Mouse (Mus musculus) adrenal gland, postnatal 25 days (tissue): ENCODE measurements at regions not wholly inside any gene's neighbourhood (a gene's known extent, or its start where the extent isn't known, plus 50 kb on each side); places are given as distances from the start of the nearest gene placed in this dataset.

Experiments used
- DNase-seq: peaks from one replicate; pipeline ENCODE4 v3.0.0; 2021; ENCODE audit warnings: mixed read lengths

DNA sequence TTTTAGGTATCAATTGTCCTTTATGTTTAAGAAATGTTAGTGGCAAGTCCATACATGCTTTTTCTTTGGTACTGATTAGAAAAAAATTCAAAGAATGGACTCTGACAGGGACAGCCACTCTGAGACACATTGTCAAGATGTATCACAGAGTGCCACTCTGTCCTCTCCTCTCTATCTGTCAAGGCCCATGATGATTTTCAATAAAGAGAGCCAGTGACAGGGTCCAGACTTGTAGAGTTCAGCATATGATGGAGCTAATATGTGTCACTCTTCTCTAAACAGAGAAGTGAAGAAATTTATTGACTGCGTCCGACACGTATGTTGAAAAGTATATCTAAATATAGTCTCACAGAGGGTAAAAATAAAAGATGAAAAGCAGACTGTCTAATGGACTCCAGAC, 672.2 kb upstream of the 4930452B06Rik start:
- no peak for DNase-seq

DNA sequence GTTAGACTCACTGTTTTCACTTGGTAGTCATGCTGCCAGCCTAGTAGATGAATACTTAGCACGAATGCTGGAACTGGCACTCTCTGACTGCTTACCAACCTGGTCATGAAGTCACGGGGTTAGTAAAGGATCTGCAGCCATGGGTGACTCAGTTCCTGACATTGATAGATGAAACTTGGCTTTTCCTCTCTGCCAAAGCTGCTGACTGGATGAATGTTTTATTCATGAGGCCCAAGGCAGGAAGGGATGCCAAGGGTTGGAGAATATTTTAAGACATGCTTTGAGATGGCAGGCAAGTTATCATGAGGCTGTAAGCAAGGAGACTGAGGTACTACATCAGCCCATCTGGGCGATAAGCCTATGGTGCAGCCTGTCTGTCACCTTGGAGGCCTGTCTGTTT, 671.1 kb upstream of the 4930452B06Rik start:
- DNase-seq = peak; percentile 1

DNA sequence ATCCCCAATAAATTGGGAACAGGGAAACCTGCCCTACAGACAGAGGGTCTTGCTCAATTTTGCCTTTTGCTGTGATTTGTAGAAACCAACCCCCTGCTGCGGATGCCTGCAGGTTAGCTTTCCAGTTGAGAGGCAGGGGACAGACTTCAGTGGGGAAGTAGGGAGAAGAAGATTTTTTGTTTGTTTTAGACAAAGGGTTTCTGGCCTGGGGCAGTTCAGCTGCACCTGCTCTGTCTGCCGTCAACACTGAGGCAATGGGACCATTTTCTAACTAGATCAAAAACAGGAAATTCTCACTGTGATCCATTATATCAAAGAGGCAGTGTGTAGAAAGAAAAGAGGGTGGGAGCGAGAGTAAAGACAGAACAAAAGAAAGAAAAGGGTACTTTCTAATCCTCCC, 665.6 kb upstream of the 4930452B06Rik start:
- no peak for DNase-seq

DNA sequence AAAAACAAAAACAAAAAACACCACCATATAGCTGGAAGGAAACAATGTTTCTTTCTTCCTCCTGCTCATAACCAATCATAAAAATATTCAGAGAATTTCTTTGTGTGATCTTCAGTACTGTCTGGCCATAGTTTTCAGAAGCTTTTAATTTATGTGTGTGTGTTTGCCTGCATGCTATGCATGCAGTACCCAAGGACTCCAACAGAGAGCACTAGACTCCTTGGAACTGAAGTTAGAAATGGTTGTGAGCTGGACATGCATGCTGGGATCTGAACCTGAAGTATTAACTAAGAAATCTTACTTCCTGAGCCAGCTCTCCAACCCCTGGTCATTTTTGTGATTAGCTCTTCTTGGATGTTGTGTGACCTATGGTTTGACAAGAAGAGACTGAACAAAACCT, 664.7 kb upstream of the 4930452B06Rik start:
- no peak for DNase-seq

DNA sequence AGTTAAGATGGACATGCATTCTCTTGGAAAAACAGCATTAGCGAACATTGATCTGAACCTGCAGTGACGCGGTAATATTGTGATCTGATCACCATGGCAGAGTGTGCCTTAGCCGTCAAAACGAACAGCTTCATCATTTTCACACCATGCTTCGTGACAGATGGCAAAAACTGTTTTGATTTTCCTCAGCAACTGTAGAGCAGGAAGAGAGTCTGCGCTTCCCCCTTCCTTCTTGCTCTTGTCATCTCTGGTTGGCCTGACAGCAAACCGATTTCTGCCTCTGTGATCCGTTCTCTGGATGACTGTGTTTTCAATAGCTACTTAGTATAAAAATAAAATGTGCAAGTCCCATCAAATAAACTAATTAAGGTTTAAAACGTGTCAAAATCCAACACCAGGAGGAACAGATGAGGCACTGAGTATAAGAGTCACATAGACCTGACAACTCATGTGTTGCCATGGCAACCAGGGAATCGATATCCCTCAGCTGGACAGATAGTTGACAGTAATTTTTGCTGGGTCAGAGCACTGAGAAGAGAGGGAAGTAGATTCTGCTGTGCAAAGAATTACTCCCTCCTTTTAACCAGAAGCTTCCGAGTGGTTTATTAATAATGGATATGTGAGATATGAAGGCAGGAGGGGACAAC, 663.9 kb upstream of the 4930452B06Rik start:
- no peak for DNase-seq

DNA sequence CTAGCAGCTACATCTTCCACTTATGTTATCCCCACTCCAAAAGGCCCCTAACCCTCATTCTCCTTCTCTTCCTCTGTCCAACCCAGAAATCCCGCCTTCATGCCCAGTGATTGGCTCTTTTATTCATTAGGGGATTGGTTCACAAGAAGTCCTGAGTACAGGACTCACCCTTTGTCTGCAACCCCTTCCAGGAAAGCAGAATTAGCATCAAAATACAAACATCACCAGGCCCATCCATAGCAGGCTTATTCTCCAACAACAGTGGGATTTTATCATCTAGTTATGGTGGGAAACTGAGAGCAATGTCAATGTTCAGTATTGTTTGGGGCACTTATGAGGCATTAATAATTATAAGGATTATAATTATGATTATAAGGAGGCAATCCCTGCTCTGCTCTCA, 661.3 kb upstream of the 4930452B06Rik start:
- no peak for DNase-seq

DNA sequence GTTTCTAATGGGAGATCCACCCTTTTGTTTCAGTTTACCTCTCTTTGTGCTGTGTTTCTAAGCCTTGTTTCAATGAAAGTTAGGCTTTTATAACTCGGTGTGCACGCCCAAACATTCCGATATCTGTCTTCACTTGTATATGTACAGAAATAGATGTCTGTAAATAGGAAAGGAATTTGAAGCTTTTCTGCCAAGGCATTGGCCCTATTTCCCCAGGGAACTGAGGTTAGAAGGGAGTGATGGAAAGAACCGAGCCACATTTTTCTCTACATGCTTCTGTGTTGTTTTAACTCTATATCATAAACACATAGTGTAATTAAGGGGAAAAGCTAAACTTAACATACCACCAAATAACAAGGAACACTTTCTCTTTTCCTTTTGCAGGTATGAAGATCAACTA, 653.8 kb upstream of the 4930452B06Rik start:
- DNase-seq = no peak

DNA sequence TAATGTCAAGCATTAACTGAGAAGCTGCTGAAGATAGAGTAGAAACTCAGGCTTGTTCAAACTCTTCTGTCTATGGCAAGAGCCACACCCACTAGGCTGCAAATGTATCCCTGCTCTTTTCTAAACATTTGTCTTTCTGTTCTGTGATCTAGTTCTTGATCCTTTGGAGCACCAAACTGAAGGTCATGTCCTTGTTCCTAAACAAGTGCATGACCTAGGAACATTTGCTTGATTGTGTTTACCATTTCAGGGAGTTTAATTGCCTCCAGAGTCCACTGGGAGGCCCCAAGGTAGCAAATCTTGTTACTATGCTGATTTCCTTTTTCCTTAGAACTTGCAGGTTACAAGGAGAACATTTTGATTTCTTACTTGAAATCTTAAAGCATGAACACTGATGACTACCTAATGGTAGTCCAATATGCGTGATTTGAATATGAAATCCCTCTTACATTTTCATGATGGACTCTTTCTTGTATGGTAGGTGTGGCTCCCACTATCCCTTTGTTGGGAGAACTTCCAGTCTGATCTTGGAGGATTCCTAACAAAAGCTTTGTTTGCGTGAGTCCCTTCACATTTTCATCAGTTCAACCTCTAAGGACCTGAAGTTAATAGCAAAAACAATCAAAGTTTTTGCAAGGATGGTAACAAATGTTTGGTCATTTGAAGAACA, 652.9 kb upstream of the 4930452B06Rik start:
- no peak for DNase-seq

DNA sequence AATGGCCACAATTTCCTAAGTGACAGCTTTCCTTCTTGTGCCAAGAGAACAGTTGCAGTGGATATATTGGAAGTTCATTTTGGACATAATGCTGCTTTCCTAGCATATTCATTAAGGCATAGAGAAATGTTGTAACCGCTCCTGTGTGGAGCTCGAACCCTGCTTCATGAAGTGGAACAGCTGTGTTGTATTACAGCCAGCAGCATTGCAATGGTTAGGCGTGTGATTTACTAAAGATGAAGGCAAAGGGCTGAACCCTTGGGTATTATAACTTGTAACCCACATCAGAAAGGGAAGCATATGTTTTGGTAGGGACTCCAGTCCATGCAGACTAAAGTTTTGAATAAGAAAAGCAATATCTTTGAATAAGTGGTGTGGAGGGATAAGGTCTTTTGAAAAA, 649.2 kb upstream of the 4930452B06Rik start:
- DNase-seq = no peak

DNA sequence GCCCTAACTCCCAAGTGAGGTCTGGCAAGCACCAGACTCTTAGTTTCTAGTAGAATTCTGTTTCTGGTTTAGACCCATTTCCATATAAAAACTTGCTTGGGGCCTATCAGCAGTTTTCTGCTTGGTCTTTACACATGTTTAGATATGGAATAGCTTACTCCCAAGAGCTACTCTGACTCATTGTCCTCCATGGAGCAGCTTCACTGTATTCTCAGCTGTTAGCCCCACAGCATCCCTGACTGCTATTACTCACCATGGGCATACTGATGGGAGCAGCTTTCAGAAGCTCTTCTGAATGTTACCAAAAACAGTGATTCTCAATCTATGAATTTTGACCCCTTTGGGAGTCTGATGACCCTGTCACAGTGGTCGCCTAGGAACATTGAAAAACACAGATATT, 630.1 kb upstream of the 4930452B06Rik start:
- DNase-seq = no peak

DNA sequence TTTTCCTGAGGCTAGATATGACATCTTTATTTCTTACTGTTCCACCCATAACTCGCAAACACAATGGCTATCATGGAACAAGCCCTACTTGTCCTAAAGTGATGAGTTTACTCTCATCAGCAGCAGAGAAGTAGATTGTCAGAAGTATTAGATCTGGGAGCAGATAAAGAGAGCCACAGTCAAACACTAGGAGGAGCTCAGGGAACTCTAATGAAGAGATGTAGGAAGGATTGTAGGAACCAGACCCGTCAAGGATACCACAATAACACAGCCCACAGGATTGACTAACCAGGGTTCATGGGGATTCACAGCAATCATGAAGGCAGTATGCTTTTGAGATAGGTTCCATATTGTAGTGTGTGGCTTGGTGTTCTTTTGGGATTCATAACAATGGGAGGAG, 628.5 kb upstream of the 4930452B06Rik start:
- DNase-seq = no peak

DNA sequence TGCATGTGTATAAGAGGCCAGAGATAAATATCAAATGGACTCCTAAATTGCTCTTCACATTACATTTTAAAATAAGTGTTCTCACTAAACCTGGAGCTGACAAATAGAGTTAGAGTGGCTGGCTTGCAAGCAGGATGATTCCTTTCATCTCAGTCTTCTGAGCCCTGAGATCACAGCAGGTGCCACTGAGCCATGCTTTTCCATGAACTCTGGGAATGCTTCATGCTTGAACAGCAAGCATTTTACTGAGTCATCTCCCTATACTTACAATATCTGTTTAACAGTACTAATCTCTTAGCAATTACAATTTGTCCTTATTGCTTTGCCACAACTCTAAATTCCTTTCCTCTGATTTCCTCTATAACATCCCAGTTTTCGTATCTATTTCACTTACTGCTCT, 622.1 kb upstream of the 4930452B06Rik start:
- no peak for DNase-seq

DNA sequence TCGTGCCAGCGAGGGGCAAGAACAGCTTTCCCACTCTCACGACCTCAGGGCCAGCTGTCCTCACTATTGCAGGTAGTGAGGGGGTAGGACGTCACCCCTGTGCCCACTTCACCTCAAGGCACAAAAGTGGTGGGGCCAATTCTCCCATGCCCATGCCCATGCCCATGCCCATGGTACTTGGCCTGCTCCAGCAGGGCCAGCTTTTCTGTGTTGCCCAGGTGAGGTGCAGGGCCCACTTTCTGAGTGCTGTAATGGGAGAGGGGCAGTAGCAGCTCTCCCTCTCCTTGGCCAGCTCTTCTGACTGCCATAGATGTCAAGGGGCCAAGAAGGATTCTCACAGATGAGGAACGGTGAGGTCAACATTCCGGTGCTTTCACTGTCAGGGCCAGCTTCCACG, 619.6 kb upstream of the 4930452B06Rik start:
- DNase-seq = no peak

DNA sequence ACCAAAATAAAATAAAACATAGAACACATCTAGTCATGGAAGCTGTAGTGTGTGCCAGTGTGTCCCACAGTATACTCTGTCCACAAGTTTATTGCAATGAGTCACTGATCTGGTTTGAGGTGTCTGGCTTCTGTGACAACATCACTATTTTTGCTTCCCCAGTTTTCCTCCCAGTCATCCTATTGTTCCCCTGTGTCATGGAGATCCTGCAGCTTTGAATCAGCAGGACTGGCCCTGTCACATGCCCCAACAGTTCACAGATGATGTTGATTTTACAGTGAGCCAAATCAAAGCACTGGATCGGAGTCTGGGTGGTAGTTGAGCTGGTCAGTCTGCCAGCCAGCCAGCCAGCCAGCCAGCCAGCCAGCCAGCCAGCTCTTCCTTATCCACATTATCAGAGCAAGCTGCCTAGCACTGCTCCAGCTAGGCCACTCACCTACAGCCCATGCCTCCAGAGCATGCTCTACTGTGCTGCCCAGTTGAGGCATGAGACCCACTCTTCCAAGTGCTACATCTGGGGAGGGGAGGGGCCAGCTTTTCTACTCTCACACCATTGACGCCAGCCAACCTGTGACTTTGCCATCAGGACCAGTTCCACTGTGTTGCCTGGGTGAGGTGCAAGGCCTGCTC, 619.1 kb upstream of the 4930452B06Rik start:
- DNase-seq = no peak

DNA sequence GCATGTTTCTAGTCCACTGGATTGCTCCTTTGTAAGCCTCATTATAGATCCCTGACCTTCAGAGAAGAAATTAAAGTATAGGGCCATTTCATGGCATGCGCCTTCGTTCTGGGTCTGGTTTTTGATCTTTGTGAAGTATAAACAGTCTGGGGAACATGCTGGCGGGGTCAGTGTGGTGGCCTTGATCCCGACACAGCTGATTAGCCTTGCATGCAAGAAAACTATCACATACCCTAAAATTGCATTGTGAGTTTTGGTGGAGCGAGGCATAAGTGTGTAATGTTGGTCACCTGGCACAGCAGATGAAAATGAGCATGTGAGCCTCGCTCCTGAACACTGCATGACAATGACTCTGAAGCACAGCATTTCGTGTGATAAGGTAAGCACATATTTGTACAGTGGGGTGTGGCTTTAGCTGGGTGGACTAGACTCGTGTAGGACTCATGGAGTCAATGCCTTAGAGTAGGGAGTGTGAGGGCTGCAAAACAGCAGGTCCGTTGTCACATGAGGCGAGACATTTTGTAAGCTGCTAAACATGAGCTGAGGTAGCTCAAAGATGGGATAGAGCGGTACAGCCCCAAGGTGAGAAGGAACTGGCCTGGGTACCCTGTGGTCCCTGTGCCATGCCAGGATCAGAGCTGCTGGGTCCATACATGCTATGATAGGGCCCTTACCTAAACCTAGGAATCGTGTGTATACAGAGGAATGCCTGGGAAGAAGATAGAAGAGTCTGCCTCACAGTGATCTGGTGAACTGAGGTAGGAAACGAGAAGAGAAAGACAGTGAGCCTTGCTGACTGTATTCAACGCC, 601.4 kb upstream of the 4930452B06Rik start:
- no peak for DNase-seq

DNA sequence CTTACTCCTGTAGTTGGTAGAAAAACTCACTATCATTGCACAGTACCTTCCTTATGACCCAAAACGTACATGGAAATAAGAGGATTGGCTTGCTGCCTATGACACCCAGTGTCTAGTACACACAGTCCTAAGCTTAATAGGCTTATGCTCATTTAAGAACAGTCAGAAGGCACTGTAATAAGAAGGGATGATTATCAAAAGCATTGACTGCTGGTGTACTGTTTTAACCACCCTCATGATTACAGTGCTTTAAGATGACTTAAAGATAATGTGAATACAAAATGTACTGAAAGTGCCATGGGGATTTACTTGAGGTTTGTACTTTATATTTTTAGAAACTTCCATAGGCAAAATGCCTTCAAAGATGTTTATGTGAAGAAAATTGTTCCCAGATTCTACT, 586.0 kb upstream of the 4930452B06Rik start:
- DNase-seq = no peak

DNA sequence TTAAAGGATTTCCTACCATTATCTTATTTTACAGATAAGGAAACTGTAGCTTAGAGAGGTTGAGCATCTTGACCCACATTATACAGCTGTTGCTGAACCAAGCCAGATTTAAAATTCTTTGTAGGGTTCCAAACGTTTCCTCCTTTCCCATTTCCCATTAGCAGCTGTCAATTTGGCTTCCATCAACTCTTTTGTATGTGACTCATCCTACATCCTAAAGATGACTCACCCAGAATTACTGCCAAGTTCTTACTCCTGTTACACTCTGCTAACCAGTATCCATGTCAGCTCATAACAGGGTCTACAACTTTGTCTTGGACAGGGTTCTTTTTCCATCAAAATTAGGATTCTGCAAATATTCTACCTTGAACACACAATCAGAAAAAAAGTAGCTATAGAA, 579.2 kb upstream of the 4930452B06Rik start:
- DNase-seq = no peak

DNA sequence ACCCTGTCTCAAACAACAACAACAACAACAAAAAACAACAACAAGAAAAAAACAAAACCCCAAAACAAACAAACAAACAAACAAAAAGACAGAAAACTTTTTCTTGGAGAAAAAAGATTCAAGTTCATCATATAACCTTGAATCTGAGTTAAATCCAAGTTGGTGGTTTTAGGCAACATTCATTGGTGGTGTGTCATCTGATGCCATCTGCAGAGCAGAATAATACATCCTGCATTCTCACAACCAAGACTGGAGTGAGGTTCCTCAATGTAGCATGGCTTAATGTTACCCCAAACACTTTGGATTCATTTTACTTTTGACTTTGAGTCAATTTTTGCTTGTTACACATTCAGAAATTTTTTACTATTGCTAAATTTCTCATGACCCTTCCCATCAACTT, 577.3 kb upstream of the 4930452B06Rik start:
- DNase-seq = no peak

DNA sequence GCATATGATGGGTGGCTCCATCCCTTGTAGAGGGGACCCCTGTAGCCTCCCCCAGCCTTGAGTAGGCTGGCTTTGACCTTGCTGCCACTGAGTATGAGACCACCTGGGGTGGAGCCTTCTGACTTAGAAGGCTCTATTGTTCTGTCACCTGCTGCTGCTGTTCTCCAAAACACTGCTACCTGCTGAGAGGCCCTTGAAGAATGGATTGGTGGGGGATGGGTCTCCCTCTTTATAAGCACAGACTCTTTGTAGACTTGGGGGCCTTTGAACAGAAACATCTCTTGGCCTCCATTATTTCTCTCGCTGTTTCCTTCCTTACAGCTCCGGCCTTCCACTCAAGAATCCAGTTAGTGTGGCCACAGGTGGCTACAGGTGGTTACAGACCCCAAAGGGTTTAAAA, 576.1 kb upstream of the 4930452B06Rik start:
- no peak for DNase-seq

DNA sequence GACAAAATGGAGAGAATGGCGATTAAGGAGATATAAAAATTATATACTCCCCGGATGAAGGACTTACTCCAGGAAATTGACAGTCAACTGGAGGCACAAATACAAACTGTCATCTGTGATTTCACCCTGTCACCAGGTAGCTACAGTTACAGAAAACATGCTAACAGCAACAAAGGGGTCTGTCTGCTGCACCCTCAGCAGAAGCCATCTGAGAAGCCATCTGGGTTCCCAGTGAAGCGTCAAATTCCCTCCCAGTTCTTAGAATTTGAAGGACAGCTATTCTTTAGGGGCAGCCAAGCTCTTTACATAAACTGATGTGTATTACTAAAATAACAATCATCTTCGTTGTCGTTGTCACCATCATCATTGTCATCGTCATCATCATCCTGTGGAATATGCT, 561.6 kb upstream of the 4930452B06Rik start:
- no peak for DNase-seq

DNA sequence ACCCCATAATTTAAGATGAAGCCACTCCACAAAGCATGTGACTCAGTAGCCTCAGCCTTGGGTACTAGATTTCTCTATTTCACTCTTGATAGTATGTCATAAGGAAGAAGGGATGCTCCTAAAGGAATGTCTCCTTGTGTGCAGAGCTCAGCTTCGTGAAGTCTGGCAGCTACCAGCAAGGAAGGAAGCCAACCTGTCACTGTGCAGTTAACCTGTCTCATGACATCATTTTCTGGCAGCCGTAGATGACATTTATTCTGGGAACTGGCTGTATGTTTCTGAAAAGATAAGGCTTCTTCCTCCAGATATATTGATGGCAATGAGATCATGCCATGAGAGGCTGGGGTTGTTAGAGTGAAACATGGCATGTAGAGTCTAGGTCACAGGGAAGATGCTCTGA, 534.2 kb upstream of the 4930452B06Rik start:
- DNase-seq = no peak

DNA sequence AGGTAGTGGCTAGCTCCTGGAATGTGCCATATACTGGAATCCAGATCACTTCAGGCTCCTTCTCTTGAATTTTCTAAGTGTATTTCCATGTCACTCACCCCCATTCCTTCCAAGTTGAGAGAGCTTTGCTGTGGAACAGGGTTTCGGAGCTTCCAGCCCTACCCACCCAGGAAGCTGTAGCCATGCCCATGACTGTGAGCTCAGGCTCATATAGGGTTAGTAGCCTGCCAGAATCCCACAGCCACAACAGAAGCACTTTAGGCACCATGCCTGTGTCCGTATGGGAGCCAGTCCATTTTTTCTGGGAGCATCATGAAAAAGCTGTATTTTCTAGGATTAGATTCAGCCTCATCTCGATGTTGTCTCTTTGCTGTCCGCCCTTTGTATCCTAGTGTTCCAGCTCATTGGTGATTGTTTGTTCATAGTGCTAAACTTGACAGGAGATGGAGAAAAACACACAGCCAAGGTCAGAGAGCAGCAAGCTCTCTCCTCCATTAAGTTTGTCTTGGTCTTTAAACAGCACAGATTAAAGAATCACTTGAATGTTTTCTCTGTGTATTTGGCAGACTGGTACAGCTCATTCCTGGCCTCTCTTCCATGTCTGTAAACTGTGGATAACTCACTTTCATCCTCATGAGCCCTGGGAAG, 526.2 kb upstream of the 4930452B06Rik start:
- no peak for DNase-seq

DNA sequence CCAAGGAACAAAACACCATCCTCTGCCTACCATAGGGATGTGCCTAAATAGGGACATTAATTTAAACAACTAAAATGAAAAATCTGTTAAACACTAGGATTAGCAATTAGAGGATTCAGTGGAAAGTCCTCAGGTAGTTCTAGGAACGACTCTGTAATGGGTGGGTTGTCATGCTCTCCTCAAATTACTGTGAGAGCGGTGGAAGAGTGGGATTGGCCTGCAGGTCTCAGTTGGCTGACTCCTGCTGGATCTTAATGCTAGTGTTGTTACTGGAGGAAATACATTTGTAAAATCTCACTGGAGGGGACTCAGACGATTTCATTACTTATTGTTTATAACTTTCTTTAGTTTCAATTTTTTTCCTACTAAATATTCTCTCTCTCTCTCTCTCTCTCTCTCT, 525.6 kb upstream of the 4930452B06Rik start:
- DNase-seq = no peak
